Mouse (Mus musculus) intestine, embryonic 14.5 days (tissue): ENCODE data around the gene Rbp3. TPM values are rescaled to one million over a fixed set of nuclear protein-coding genes. Genes with fewer than 3 reads are reported as not detected.

Source experiments
- ATAC-seq: fragments of 200-750 bp; cut with Nextera tagmentation; replicated peaks from 2 replicates; pipeline ENCODE4 v1.8.0; 2017; ENCODE audit warnings: low read depth, moderate number of reproducible peaks, moderate TSS enrichment, moderate library complexity; ENCODE audit not compliant: low FRiP score, low TSS enrichment
- DNase-seq: peaks from one replicate; pipeline ENCODE4 v3.0.0-alpha.2; 2018; ENCODE audit warnings: low spot score
- H3K27ac ChIP-seq: fragments of 300-500 bp; sonication (generic); 2 replicates; pipeline ENCODE4 v1.5.1; 2014; ENCODE audit warnings: low read depth, mild to moderate bottlenecking, control low read depth
- H3K27me3 ChIP-seq: fragments of 300-500 bp; sonication (generic); replicated peaks from 2 replicates; pipeline ENCODE4 v1.6.1; 2014; ENCODE audit warnings: low read length, control low read depth; ENCODE audit not compliant: control insufficient read depth, insufficient read depth
- H3K36me3 ChIP-seq: fragments of 300-500 bp; sonication (generic); 2 replicates; pipeline ENCODE4 v1.6.1; 2014; ENCODE audit warnings: low read length, control low read depth; ENCODE audit not compliant: control insufficient read depth, insufficient read depth
- H3K4me1 ChIP-seq: fragments of 300-500 bp; sonication (generic); replicated peaks from 2 replicates; pipeline ENCODE4 v1.6.1; 2014; ENCODE audit warnings: low read length, control low read depth, mixed read lengths; ENCODE audit not compliant: control insufficient read depth, insufficient read depth
- H3K4me2 ChIP-seq: fragments of 300-500 bp; sonication (generic); 2 replicates; pipeline ENCODE4 v1.6.1; 2014; ENCODE audit warnings: low read length
- H3K4me3 ChIP-seq: fragments of 300-500 bp; sonication (generic); 2 replicates; pipeline ENCODE4 v1.5.1; 2014; ENCODE audit warnings: low read depth, low read length, control low read depth, mixed read lengths
- H3K9ac ChIP-seq: fragments of 300-500 bp; sonication (generic); 2 replicates; pipeline ENCODE4 v1.6.1; 2014; ENCODE audit warnings: mild to moderate bottlenecking, low read length
- H3K9me3 ChIP-seq: fragments of 300-500 bp; sonication (generic); 2 replicates; pipeline ENCODE4 v1.6.1; 2016; ENCODE audit warnings: low read length, control low read depth; ENCODE audit not compliant: control insufficient read depth
- WGBS: fragments of 180-500 bp; shearing (Covaris S2); extraction: QIAGEN DNeasy Blood & Tissue Kit; methylation state at CpG from one replicate; pipeline ENCODE4 v1.1.7; 2014; 5-methylcytosine and 5-hydroxymethylcytosine counted together
- polyA plus RNA-seq: library from polyadenylated mRNA; unstranded; fragments of >200 nt; fragmentation: Nextera tagmentation; extraction: Ambion mirVana; gene quantifications from 2 replicates; pipeline ENCODE4 v1.2.1, GENCODE M21; 2014

Gene Rbp3
- polyA plus RNA-seq, 1 experiment from 2014 or later: not detected

DNA sequence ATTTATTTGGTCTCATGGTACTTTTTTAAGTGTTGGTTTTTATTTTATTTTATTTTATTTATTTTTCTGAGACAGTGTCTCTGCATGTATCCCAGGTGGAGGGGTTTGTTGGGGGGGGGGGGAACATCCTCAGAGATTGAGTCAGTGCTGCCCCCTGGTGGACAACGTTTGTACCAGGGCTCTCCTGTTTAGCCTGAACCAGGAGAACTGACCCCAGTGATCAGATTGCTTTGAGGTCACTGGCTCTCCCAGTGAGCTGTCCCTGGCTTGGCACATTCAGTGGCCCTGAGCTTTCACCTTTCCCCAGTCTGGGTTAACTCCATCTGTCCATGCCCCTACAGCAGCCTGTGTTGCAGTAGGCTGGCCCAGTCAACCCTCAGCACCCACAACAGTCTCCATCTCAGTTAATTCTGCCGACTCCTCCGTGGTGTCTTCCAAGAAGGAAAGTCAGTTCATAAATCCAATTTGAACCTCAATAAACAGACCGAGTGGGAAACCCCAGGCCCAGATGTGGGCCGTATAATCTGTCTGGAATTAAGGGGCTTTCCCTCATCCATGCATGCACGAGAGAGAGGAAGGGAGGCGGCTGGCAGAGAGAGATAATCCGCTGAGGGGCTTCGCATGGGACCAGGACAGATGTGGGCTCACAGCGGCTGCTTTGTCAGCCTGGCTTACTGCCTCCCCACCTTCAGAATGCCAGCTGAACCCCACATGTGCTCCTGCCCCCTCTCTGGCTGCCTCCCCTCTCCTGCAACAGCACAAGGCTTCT, 20.7 kb upstream of the Rbp3 start:
- H3K27me3 ChIP-seq: peaks cover 26% of the 10 kb centered on the region
- no peaks in the 10 kb centered on the region for H3K9me3 ChIP-seq
- DNase-seq: peak; percentile 82
- no peaks in the 10 kb centered on the region for H3K4me1 ChIP-seq
- 0 out of 2 replicates have a peak, but pooled peaks have one; percentile 20 for ATAC-seq
- no peak overlapping the region for H3K27ac ChIP-seq
- no peak overlapping the region for H3K4me3 ChIP-seq
- H3K36me3 ChIP-seq: no peaks in the 10 kb centered on the region
- 65% methylated on average over 10 of the region's 10 CpGs for WGBS
- no peak overlapping the region for H3K4me2 ChIP-seq
- no peak overlapping the region for H3K9ac ChIP-seq

DNA sequence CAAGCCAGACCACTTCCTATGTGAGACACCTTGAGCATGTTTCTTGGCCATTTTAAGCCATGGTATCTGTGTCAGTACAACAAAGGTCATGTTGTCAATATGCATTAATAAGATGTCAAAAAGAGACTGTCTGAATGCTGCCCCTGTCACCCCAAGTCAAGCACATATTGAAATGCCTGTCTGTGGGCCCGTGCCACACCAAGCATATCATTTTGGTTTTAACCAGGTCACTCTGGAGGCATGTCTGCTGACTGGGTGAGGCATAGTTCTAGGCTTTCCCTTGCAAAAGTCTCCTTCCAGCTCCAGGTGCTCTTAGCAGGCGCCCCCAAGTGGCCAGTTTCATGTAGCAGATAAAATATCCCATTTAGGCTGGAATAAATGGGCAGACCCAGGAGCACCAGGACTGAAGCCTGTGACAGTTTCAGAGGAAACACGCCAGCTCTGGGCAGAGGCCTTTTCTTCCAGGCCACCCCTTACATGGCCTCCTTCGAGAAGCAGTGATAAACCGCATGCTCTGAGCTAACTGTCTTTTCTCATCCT, 20.0 kb upstream of the Rbp3 start:
- DNase-seq: peak; percentile 73
- WGBS: 34% methylated on average over 5 of the region's 5 CpGs
- ATAC-seq: no peak

DNA sequence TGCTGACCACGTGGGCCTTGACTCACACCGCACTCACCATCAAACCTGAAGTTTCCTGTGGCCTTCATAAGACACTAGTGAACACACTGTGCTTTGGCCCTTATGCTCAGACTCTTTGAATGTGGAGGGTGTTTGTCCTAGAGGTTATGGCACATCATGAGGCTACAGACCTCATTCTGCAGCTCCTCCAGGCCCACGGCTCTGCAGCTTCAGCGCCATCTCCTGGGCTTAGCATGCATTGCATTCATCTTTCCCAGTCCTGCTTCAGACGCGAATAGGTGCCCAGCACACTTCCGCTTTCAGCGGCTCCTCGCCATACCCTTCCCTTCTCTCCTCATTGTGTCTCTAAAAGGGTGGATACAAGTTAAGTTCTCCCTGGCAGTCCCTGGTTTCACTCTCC, 14.7 kb upstream of the Rbp3 start:
- H3K27me3 ChIP-seq: 0 out of 2 replicates have a peak, but pooled peaks cover 2% of the 10 kb centered on the region
- no peak overlapping the region for H3K9ac ChIP-seq
- WGBS: 27% methylated on average over 9 of the region's 9 CpGs
- H3K36me3 ChIP-seq: no peaks in the 10 kb centered on the region
- peak overlapping the region; percentile 26; the same call in 1 of the 2 replicates for H3K4me2 ChIP-seq
- DNase-seq (peak; percentile 90), ATAC-seq (peak; percentile 60; the same call in 1 of the 2 replicates)
- no peaks in the 10 kb centered on the region for H3K9me3 ChIP-seq
- H3K4me3 ChIP-seq: no peak overlapping the region
- no peaks in the 10 kb centered on the region for H3K4me1 ChIP-seq
- H3K27ac ChIP-seq: no peak overlapping the region

More for the DNA sequence above, 20.0 kb upstream of the Rbp3 start:
- Histone ChIP-seq H3K4me2 (no peak overlapping the region), H3K36me3 (no peaks in the 10 kb centered on the region), H3K4me1 (no peaks in the 10 kb centered on the region), H3K27ac (no peak overlapping the region), H3K9ac (no peak overlapping the region), H3K4me3 (no peak overlapping the region), H3K9me3 (no peaks in the 10 kb centered on the region), H3K27me3 (peaks cover 26% of the 10 kb centered on the region)

DNA sequence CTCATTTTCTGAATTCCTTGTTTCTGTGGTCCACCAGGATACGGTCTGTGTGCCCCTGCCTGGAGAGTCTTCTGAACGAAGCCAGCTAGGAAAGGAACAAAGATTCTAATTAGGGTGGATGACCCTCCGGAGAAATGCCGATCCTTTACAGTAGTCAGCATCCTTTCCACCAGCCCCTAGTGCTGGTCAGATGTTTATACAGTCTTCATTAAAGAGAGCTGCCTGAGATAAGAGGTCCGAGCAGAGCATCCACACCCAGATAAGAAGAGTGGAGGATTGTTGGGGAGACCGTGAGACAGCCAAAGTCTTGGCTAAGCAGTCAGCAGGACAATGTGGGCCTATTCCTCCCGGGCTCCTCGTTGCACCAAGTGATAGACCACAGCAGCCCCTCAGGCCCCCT, 13.1 kb upstream of the Rbp3 start, which contains the start of gene Gdf2:
TSS of gene Gdf2 (plus strand) at position 301 of the 400 bp plus-strand sequence.
- Histone ChIP-seq H3K9me3 (no peaks in the 10 kb centered on the region), H3K36me3 (no peaks in the 10 kb centered on the region), H3K4me2 (no peak within 1 kb of the TSS), H3K4me1 (no peaks in the 10 kb centered on the region), H3K27me3 (0 out of 2 replicates have a peak, but pooled peaks cover 2% of the 10 kb centered on the region), H3K27ac (no peak within 1 kb of the TSS), H3K9ac (no peak within 1 kb of the TSS), H3K4me3 (no peak within 1 kb of the TSS)
- ATAC-seq (no peak), DNase-seq (no peak)
- 55% methylated on average over 8 of the region's 8 CpGs for WGBS

DNA sequence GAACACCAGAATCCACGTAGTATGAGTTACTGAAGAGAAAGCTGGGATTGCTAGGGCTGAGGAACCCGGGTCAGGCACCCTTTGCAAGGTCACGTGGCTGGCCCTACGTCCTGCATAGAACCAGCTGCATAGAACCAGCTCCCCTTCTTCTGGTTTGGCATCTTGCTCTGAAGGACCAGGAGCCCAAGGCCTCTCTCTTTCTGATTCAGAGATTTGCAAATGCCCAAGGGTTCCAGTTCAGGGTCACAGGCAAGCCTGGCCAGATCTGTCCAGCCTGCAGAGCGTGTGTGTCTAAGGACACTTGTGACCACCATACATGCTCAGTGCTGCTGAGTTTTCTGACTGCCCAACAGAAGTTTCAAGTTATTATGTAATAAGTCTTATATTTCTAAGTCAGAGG, 11.6 kb upstream of the Rbp3 start:
- Histone ChIP-seq H3K9ac (no peak overlapping the region), H3K4me2 (no peak overlapping the region), H3K4me1 (no peaks in the 10 kb centered on the region), H3K9me3 (no peaks in the 10 kb centered on the region), H3K27me3 (0 out of 2 replicates have a peak, but pooled peaks cover 2% of the 10 kb centered on the region), H3K36me3 (no peaks in the 10 kb centered on the region), H3K27ac (no peak overlapping the region), H3K4me3 (no peak overlapping the region)
- ATAC-seq (no peak), DNase-seq (no peak)
- 62% methylated on average over 5 of the region's 5 CpGs for WGBS

DNA sequence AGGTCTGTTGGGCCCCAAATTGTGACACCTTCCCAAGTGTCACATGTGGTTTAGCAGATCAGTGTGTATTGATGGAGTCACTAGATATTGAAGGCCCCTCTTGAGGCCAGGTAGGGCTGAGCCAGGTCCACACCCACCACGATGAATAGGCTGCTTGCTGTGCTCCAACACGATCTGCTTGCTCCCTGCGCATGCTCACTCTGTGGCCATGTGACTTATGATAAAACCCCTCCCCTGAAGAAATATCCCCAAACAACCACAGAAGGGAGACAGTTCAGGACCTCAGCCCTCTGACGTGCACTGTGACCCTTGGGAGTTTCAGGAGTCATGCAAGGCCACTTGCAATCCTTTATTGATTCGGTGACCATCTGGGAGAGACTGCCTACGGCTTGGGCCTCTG, 7.7 kb upstream of the Rbp3 start:
- no peaks in the 10 kb centered on the region for H3K4me1 ChIP-seq
- H3K4me3 ChIP-seq: no peak overlapping the region
- DNase-seq (no peak), ATAC-seq (no peak)
- no peaks in the 10 kb centered on the region for H3K9me3 ChIP-seq
- H3K36me3 ChIP-seq: no peaks in the 10 kb centered on the region
- no peak overlapping the region for H3K9ac ChIP-seq
- no peaks in the 10 kb centered on the region for H3K27me3 ChIP-seq
- no peak overlapping the region for H3K4me2 ChIP-seq
- no peak overlapping the region for H3K27ac ChIP-seq
- 76% methylated on average over 6 of the region's 6 CpGs for WGBS

DNA sequence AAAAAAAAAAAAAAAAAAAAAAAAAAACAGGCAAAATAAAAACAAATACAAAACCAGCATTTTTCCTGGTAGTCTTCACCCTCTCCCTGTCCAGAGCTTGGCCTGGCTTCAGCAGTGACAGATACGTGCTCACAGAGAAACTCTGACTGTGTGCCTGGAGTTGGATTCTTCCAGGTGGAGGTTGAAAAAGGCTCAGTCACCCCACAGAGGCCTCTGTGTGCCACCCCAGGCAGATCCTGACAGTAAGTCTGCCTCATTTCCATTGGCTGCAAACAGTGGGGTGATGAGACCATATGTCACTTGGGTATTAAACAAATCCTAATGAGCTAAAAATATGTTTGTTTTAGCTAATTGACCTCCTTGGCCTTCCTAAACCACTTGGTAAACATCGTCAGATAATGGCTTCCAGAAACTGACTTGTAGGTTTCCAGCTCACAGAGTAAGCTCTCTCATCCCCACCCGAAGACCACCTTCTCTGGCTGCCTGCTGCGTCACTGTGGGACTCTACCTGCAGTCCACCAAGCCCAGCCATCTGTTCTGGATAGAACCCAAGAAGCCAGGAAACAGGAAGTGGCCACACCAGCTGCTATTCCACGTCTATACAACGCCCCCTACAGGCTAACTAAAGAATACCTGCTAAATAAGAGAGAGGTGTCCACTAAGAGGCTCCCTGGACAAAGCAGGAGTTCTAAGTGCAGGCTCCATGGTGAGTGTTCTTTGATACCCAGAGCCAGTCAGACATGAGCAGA, 1.4 kb upstream of the Rbp3 start:
- H3K9me3 ChIP-seq: no peaks in the 10 kb centered on the region
- no peak overlapping the region for H3K4me2 ChIP-seq
- WGBS: 42% methylated on average over 6 of the region's 6 CpGs
- ATAC-seq: no peak
- no peaks in the 10 kb centered on the region for H3K27me3 ChIP-seq
- no peak overlapping the region for H3K27ac ChIP-seq
- DNase-seq: no peak
- H3K4me3 ChIP-seq: no peak overlapping the region
- H3K9ac ChIP-seq: no peak overlapping the region
- H3K4me1 ChIP-seq: no peaks in the 10 kb centered on the region
- H3K36me3 ChIP-seq: no peaks in the 10 kb centered on the region

DNA sequence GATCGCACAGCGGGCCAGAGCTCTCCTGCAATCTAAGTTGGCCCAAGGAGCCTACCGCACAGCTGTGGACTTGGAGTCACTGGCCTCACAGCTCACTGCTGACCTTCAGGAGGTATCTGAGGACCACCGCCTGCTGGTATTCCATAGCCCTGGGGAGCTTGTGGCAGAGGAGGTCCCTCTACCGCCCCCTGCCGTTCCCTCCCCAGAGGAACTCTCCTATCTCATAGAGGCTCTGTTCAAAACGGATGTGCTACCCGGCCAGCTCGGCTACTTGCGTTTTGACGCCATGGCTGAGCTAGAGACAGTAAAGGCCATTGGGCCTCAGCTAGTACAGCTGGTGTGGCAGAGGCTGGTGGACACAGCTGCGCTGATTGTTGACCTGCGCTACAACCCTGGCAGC, 2.3 kb downstream of the Rbp3 start:
- no peak for DNase-seq
- no peak for ATAC-seq
- no peak overlapping the region for H3K4me3 ChIP-seq
- H3K27me3 ChIP-seq: no peaks in the 10 kb centered on the region
- H3K4me1 ChIP-seq: no peaks in the 10 kb centered on the region
- no peaks in the 10 kb centered on the region for H3K36me3 ChIP-seq
- no peak overlapping the region for H3K9ac ChIP-seq
- H3K4me2 ChIP-seq: no peak overlapping the region
- H3K27ac ChIP-seq: no peak overlapping the region
- 70% methylated on average over 13 of the region's 13 CpGs for WGBS
- H3K9me3 ChIP-seq: no peaks in the 10 kb centered on the region
